Mouse (Mus musculus) splenic B cell, adult 2 months (primary cell): ENCODE data around the gene Necap2.

Experiments used
- DNase-seq: peaks from one replicate; pipeline ENCODE4 v3.0.0-alpha.2; 2011; ENCODE audit warnings: low read depth, low spot score
- H3K27me3 ChIP-seq: 2 replicates; pipeline ENCODE4 v1.6.1; 2012; ENCODE audit warnings: mild to moderate bottlenecking, low read length, moderate library complexity, mixed read lengths; ENCODE audit not compliant: control insufficient read depth, poor library complexity, insufficient read depth, severe bottlenecking
- H3K36me3 ChIP-seq: 2 replicates; pipeline ENCODE4 v1.6.1; 2012; ENCODE audit warnings: mild to moderate bottlenecking, low read length, moderate library complexity, mixed read lengths; ENCODE audit not compliant: control insufficient read depth, poor library complexity, insufficient read depth, severe bottlenecking

Necap2 gene

GRCm38 (mm10) chr4:141064104-141064659 lies 14.0 kb downstream of the Necap2 start:
- Histone ChIP-seq H3K27me3 (no peaks in the 10 kb centered on the region), H3K36me3 (peaks cover 5% of the 10 kb centered on the region)
- DNase-seq: no peak

- Histone ChIP-seq H3K27me3 (no peaks in the 10 kb centered on the region), H3K36me3 (peaks cover 4% of the 10 kb centered on the region; the same call in 1 of the 2 replicates)
- peak; percentile 100 for DNase-seq
These were observed 17.5 kb downstream of the Necap2 start, which contains the start of gene Crocc for GRCm38 (mm10) chr4:141060426-141061301. TSS of gene Crocc (minus strand) at chr4:141060550.

- Histone ChIP-seq H3K27me3 (no peaks in the 10 kb centered on the region), H3K36me3 (0 out of 2 replicates have a peak, but pooled peaks cover 2% of the 10 kb centered on the region)
- no peak for DNase-seq
These were observed 18.3 kb downstream of the Necap2 start for GRCm38 (mm10) chr4:141059616-141060425.

- no peaks in the 10 kb centered on the region for H3K27me3 ChIP-seq
- 0 out of 2 replicates have a peak, but pooled peaks cover 2% of the 10 kb centered on the region for H3K36me3 ChIP-seq
- DNase-seq: no peak
These were observed 19.3 kb downstream of the Necap2 start for GRCm38 (mm10) chr4:141058835-141059234.

DNA sequence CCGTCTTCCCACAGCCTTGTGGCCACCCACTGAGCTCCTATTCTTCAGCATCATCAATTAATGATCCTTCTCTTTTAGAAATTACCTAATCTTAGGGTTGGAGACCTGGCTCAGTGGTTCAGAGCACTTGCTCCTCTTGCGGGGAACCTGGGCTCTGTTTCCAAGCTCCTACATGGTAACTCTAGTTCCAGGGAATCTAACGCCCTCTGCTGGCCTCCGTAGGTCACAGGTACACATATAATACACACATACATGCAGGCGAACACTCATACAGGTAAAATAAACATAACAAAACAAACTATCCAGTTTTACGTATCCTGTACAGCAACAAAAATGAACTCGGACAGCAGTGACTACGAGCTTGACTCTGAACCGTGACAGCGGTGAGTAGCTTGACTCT lies 21.2 kb downstream of the Necap2 start:
- no peaks in the 10 kb centered on the region for H3K27me3 ChIP-seq
- no peak for DNase-seq
- H3K36me3 ChIP-seq: 0 out of 2 replicates have a peak, but pooled peaks cover 2% of the 10 kb centered on the region

GRCm38 (mm10) chr4:141053568-141054161 lies 24.5 kb downstream of the Necap2 start:
- Histone ChIP-seq H3K27me3 (no peaks in the 10 kb centered on the region), H3K36me3 (0 out of 2 replicates have a peak, but pooled peaks cover 2% of the 10 kb centered on the region)
- no peak for DNase-seq

DNA sequence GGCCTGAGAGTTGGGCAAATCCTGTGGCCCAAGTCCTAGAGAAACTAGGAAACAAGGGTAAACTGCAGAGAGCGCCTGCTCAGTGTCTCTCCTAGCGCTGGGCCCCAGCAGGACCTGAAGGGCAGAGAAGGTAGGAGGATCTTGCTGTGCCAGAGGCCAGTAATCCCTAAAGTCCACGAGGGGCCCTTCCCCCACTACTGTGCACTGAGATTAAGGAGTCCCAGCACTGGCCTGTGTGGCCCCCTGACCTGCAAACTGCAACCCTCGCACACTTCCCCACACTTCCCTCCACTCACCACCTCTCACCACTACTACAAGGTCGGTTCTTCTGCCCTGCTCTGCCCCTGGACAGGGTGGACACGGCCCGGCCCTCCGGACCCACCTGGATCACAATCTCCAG lies 25.0 kb downstream of the Necap2 start:
- H3K27me3 ChIP-seq: no peaks in the 10 kb centered on the region
- H3K36me3 ChIP-seq: 0 out of 2 replicates have a peak, but pooled peaks cover 2% of the 10 kb centered on the region
- no peak for DNase-seq

- H3K27me3 ChIP-seq: no peaks in the 10 kb centered on the region
- no peak for DNase-seq
- 0 out of 2 replicates have a peak, but pooled peaks cover 2% of the 10 kb centered on the region for H3K36me3 ChIP-seq
These were observed 25.7 kb downstream of the Necap2 start for GRCm38 (mm10) chr4:141052442-141052841.

GRCm38 (mm10) chr4:141049476-141049835 lies 28.7 kb downstream of the Necap2 start:
- no peak for DNase-seq
- no peaks in the 10 kb centered on the region for H3K27me3 ChIP-seq

GRCm38 (mm10) chr4:141048810-141049475 lies 29.2 kb downstream of the Necap2 start:
- Histone ChIP-seq H3K27me3 (no peaks in the 10 kb centered on the region), H3K36me3 (no peaks in the 10 kb centered on the region; the same call in 1 of the 2 replicates)
- DNase-seq: no peak

More at GRCm38 (mm10) chr4:141049476-141049835, 28.7 kb downstream of the Necap2 start:
- no peaks in the 10 kb centered on the region; the same call in 1 of the 2 replicates for H3K36me3 ChIP-seq

DNA sequence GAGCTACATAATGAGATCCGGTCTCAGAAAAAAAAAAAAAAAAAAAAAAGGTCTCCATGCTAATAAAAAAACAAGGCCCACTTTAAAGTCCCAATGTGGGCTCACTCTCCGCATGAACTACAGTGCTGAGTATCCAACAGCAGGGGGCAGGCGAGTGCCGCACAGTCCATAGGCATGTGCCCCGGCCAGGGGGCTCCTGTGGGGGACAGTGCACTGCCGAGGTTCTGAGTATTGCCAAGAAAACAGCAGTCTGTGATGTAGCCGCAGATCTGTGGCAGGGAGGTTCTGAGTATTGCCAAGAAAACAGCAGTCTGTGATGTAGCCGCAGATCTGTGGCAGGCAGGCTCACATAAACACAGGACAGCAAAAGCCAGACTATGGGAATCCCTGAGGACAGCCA lies 33.3 kb downstream of the Necap2 start:
- DNase-seq: peak; percentile 74
- no peaks in the 10 kb centered on the region for H3K27me3 ChIP-seq
- H3K36me3 ChIP-seq: no peaks in the 10 kb centered on the region; the same call in 1 of the 2 replicates

DNA sequence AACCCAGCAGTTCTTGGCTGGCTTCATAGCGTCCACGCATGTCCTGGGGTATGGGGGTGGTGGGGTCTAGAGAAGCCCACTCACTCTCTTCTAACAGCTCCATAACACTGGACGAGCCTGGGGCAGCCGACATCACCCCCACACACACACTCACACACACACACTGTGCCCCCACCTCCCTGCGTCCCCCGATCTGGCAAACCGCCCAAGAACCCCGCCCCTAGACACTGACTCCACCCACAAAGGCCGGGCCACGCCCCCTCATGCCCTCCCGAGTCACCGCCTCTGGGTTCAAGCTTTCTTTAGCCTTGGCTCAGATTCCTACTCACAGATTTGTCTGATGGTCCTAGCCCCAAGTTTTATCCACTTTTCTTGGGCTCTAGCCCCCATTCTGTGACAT lies 37.0 kb downstream of the Necap2 start:
- Histone ChIP-seq H3K36me3 (peaks cover 1% of the 10 kb centered on the region; the same call in 1 of the 2 replicates), H3K27me3 (no peaks in the 10 kb centered on the region)
- DNase-seq: no peak

GRCm38 (mm10) chr4:141033606-141034549 lies 44.3 kb downstream of the Necap2 start:
- Histone ChIP-seq H3K36me3 (0 out of 2 replicates have a peak, but pooled peaks cover 1% of the 10 kb centered on the region), H3K27me3 (no peaks in the 10 kb centered on the region)
- no peak for DNase-seq
